Mouse (Mus musculus): ENCODE data around the gene Kcnh4. TPM values are rescaled to one million over a fixed set of nuclear protein-coding genes. Genes with fewer than 3 reads are reported as not detected.

Gene Kcnh4
- total and polyA plus RNA-seq, 2 experiments from 2014 or later: 7.4 to 19.6 TPM

GRCm38 (mm10) chr11:100735954-100736745 is 23.6 kb downstream of the Kcnh4 start:
- no peak for TF ChIP-seq CTCF (IDR thresholded peaks at IDR 0.05)
- ATAC-seq (ENCODE audit: low FRiP score): no peak
- Histone ChIP-seq H3K4me3 (ENCODE audit: low read depth, low read length) (no peak overlapping the region), H3K9ac (replicated peaks; ENCODE audit: low read length, poor library complexity, severe bottlenecking) (no peak overlapping the region), H3K4me2 (ENCODE audit: low read depth, low read length, poor library complexity, severe bottlenecking) (0 out of 2 replicates have a peak overlapping the region, but pooled peaks have one; percentile 74), H3K27ac (ENCODE audit: low read depth, low read length) (no peak overlapping the region), H3K36me3 (ENCODE audit: insufficient read depth, low read length) (peaks cover 2% of the 10 kb centered on the region; the same call in 1 of the 2 replicates), H3K9me3 (ENCODE audit: low read length) (no peaks in the 10 kb centered on the region), H3K27me3 (ENCODE audit: insufficient read depth, low read length) (no peaks in the 10 kb centered on the region), H3K4me1 (ENCODE audit: insufficient read depth, low read length) (no peaks in the 10 kb centered on the region)
- 84% methylated on average over 14 of the region's 14 CpGs for WGBS
- no peak for DNase-seq (ENCODE audit: low spot score)

- Histone ChIP-seq H3K36me3 (ENCODE audit: insufficient read depth, low read length) (no peaks in the 10 kb centered on the region), H3K9ac (replicated peaks; ENCODE audit: low read length, poor library complexity, severe bottlenecking) (no peak overlapping the region), H3K9me3 (ENCODE audit: low read length) (no peaks in the 10 kb centered on the region), H3K4me3 (ENCODE audit: low read depth, low read length) (no peak overlapping the region), H3K4me1 (ENCODE audit: insufficient read depth, low read length) (no peaks in the 10 kb centered on the region), H3K27me3 (ENCODE audit: insufficient read depth, low read length) (no peaks in the 10 kb centered on the region), H3K27ac (ENCODE audit: low read depth, low read length) (no peak overlapping the region), H3K4me2 (ENCODE audit: low read depth, low read length, poor library complexity, severe bottlenecking) (no peak overlapping the region)
- DNase-seq (ENCODE audit: low spot score) (no peak), ATAC-seq (ENCODE audit: low FRiP score) (no peak)
- 90% methylated on average over 9 of the region's 9 CpGs for WGBS
- TF ChIP-seq CTCF (IDR thresholded peaks at IDR 0.05): no peak
Measured at GRCm38 (mm10) chr11:100735134-100735865, 24.4 kb downstream of the Kcnh4 start.

- Histone ChIP-seq H3K4me1 (ENCODE audit: insufficient read depth, low read length) (no peaks in the 10 kb centered on the region), H3K4me3 (ENCODE audit: low read depth, low read length) (no peak overlapping the region), H3K27me3 (ENCODE audit: insufficient read depth, low read length) (no peaks in the 10 kb centered on the region), H3K36me3 (ENCODE audit: insufficient read depth, low read length) (peaks cover 9% of the 10 kb centered on the region; the same call in 1 of the 2 replicates), H3K9ac (replicated peaks; ENCODE audit: low read length, poor library complexity, severe bottlenecking) (no peak overlapping the region), H3K4me2 (ENCODE audit: low read depth, low read length, poor library complexity, severe bottlenecking) (no peak overlapping the region), H3K27ac (ENCODE audit: low read depth, low read length) (no peak overlapping the region), H3K9me3 (ENCODE audit: low read length) (no peaks in the 10 kb centered on the region)
- DNase-seq (ENCODE audit: low spot score) (no peak), ATAC-seq (ENCODE audit: low FRiP score) (no peak)
- no peak for TF ChIP-seq CTCF (IDR thresholded peaks at IDR 0.05)
- 85% methylated on average over 6 of the region's 6 CpGs for WGBS
Measured at GRCm38 (mm10) chr11:100730477-100731205, 29.1 kb downstream of the Kcnh4 start.

GRCm38 (mm10) chr11:100729976-100730375 is 29.8 kb downstream of the Kcnh4 start:
- ATAC-seq (ENCODE audit: low FRiP score): no peak

DNA sequence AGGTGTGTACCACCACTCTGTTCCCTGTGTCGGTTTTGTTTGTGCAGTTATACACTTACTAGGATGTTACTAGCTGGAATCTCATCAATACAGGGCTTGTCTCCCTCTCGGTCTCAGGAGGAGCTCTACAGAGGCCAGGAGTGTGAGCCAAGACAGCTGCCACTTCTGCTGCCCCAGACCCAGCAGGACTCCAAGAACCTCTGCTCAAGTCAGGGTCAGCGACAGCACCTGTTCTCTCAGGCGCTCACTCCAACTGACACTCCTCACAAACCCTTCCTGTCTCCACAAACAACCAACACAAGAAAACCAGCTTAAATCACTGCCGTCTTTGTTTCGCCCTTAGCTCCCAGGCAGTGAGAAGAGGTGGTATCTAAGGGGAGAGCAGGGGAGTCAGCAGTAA is 31.1 kb downstream of the Kcnh4 start:
- Histone ChIP-seq H3K27ac (ENCODE audit: low read depth, low read length) (no peak overlapping the region), H3K9ac (replicated peaks; ENCODE audit: low read length, poor library complexity, severe bottlenecking) (no peak overlapping the region), H3K4me3 (ENCODE audit: low read depth, low read length) (no peak overlapping the region), H3K4me1 (ENCODE audit: insufficient read depth, low read length) (no peaks in the 10 kb centered on the region), H3K9me3 (ENCODE audit: low read length) (no peaks in the 10 kb centered on the region), H3K27me3 (ENCODE audit: insufficient read depth, low read length) (no peaks in the 10 kb centered on the region), H3K36me3 (ENCODE audit: insufficient read depth, low read length) (peaks cover 12% of the 10 kb centered on the region; the same call in 1 of the 2 replicates), H3K4me2 (ENCODE audit: low read depth, low read length, poor library complexity, severe bottlenecking) (no peak overlapping the region)
- DNase-seq (ENCODE audit: low spot score) (no peak), ATAC-seq (ENCODE audit: low FRiP score) (no peak)
- no peak for TF ChIP-seq CTCF (IDR thresholded peaks at IDR 0.05)
- 87% methylated on average over 6 of the region's 6 CpGs for WGBS

More at GRCm38 (mm10) chr11:100729976-100730375, 29.8 kb downstream of the Kcnh4 start:
- TF ChIP-seq CTCF (IDR thresholded peaks at IDR 0.05): no peak
- no peaks in the 10 kb centered on the region for H3K27me3 ChIP-seq (ENCODE audit: insufficient read depth, low read length)
- H3K27ac ChIP-seq (ENCODE audit: low read depth, low read length): no peak overlapping the region
- no peak for DNase-seq (ENCODE audit: low spot score)
- H3K36me3 ChIP-seq (ENCODE audit: insufficient read depth, low read length): peaks cover 9% of the 10 kb centered on the region; the same call in 1 of the 2 replicates
- H3K4me3 ChIP-seq (ENCODE audit: low read depth, low read length): no peak overlapping the region
- 95% methylated on average over 4 of the region's 4 CpGs for WGBS
- no peaks in the 10 kb centered on the region for H3K9me3 ChIP-seq (ENCODE audit: low read length)
- no peak overlapping the region for H3K9ac ChIP-seq (replicated peaks; ENCODE audit: low read length, poor library complexity, severe bottlenecking)
- H3K4me2 ChIP-seq (ENCODE audit: low read depth, low read length, poor library complexity, severe bottlenecking): no peak overlapping the region
- no peaks in the 10 kb centered on the region for H3K4me1 ChIP-seq (ENCODE audit: insufficient read depth, low read length)
